Mouse (Mus musculus) limb, embryonic 12.5 days (tissue): ENCODE results near the gene Clmn. TPM values are rescaled to one million over a fixed set of nuclear protein-coding genes. Genes with fewer than 3 reads are reported as not detected.
"Not testable (repeated sequence)": the region's sequence is repeated elsewhere in the genome, so short reads cannot be mapped to it uniquely, and the experiment has no call there.

Experiments
- ATAC-seq: fragments of 200-750 bp; cut with Nextera tagmentation; 2 replicates; pipeline ENCODE4 v1.8.0; 2017; ENCODE audit warnings: low read depth, moderate TSS enrichment; ENCODE audit not compliant: insufficient number of reproducible peaks, insufficient read depth, low FRiP score, low TSS enrichment
- H3K27ac ChIP-seq: fragments of 300-500 bp; sonication (generic); 2 replicates; pipeline ENCODE4 v1.5.1; 2016; ENCODE audit warnings: mild to moderate bottlenecking, moderate library complexity
- H3K27me3 ChIP-seq: fragments of 300-500 bp; sonication (generic); 2 replicates; pipeline ENCODE4 v1.6.1; 2016; ENCODE audit warnings: mild to moderate bottlenecking, moderate library complexity
- H3K36me3 ChIP-seq: fragments of 300-500 bp; sonication (generic); 2 replicates; pipeline ENCODE4 v1.6.1; 2016; ENCODE audit warnings: mild to moderate bottlenecking, moderate library complexity
- H3K4me1 ChIP-seq: fragments of 300-500 bp; sonication (generic); replicated peaks from 2 replicates; pipeline ENCODE4 v1.6.1; 2016
- H3K4me2 ChIP-seq: fragments of 300-500 bp; sonication (generic); 2 replicates; pipeline ENCODE4 v1.6.1; 2016; ENCODE audit warnings: mild to moderate bottlenecking, moderate library complexity
- H3K4me3 ChIP-seq: fragments of 300-500 bp; sonication (generic); replicated peaks from 2 replicates; pipeline ENCODE4 v1.5.1; 2016; ENCODE audit warnings: mild to moderate bottlenecking
- H3K9ac ChIP-seq: fragments of 300-500 bp; sonication (generic); replicated peaks from 2 replicates; pipeline ENCODE4 v1.6.1; 2016; ENCODE audit warnings: mild to moderate bottlenecking, moderate library complexity
- H3K9me3 ChIP-seq: fragments of 300-500 bp; sonication (generic); 2 replicates; pipeline ENCODE4 v1.6.1; 2016; ENCODE audit warnings: mild to moderate bottlenecking, moderate library complexity
- WGBS: fragments of 180-500 bp; shearing (Covaris S2); methylation state at CpG from one replicate; pipeline ENCODE4 v1.1.7; 2016; 5-methylcytosine and 5-hydroxymethylcytosine counted together
- polyA plus RNA-seq: library from polyadenylated mRNA; unstranded; fragments of >200 nt; fragmentation: Nextera tagmentation; extraction: Ambion mirVana; gene quantifications from 2 replicates; pipeline ENCODE4 v1.2.1, GENCODE M21; 2016

Clmn gene
- polyA plus RNA-seq, 1 experiment from 2014 or later, result 5.2 TPM

GRCm38 (mm10) chr12:104738446-104738845 lies 126.4 kb downstream of the Clmn start:
- Histone ChIP-seq H3K27me3 (no peaks in the 10 kb centered on the region), H3K9ac (no peak overlapping the region), H3K27ac (no peak overlapping the region), H3K4me3 (no peak overlapping the region), H3K36me3 (peaks cover 25% of the 10 kb centered on the region), H3K4me1 (peaks cover 44% of the 10 kb centered on the region), H3K4me2 (no peak overlapping the region), H3K9me3 (no peaks in the 10 kb centered on the region)
- ATAC-seq, result no peak
- 36% methylated on average over 9 of the region's 9 CpGs for WGBS

GRCm38 (mm10) chr12:104737666-104738065 lies 127.2 kb downstream of the Clmn start:
- peaks cover 32% of the 10 kb centered on the region for H3K36me3 ChIP-seq
- H3K27me3 ChIP-seq, result no peaks in the 10 kb centered on the region
- no peak overlapping the region for H3K4me3 ChIP-seq
- H3K27ac ChIP-seq, result no peak overlapping the region
- H3K9ac ChIP-seq, result no peak overlapping the region
- H3K9me3 ChIP-seq, result no peaks in the 10 kb centered on the region
- ATAC-seq, result no peak
- H3K4me2 ChIP-seq, result no peak overlapping the region
- H3K4me1 ChIP-seq, result peaks cover 38% of the 10 kb centered on the region
- WGBS, result 88% methylated on average over 10 of the region's 10 CpGs

GRCm38 (mm10) chr12:104735993-104736395 lies 128.9 kb downstream of the Clmn start:
- 44% methylated on average over 3 of the region's 3 CpGs for WGBS
- H3K36me3 ChIP-seq, result peaks cover 48% of the 10 kb centered on the region

GRCm38 (mm10) chr12:104733165-104733564 lies 131.7 kb downstream of the Clmn start:
- Histone ChIP-seq H3K36me3 (peaks cover 74% of the 10 kb centered on the region), H3K9ac (no peak overlapping the region), H3K4me2 (no peak overlapping the region), H3K9me3 (no peaks in the 10 kb centered on the region), H3K27me3 (no peaks in the 10 kb centered on the region), H3K4me1 (peaks cover 6% of the 10 kb centered on the region), H3K27ac (no peak overlapping the region), H3K4me3 (no peak overlapping the region)
- ATAC-seq, result no peak

More at GRCm38 (mm10) chr12:104735993-104736395, 128.9 kb downstream of the Clmn start:
- no peak overlapping the region for H3K9ac ChIP-seq
- H3K4me1 ChIP-seq, result peaks cover 26% of the 10 kb centered on the region
- H3K4me2 ChIP-seq, result no peak overlapping the region
- H3K9me3 ChIP-seq, result no peaks in the 10 kb centered on the region
- H3K4me3 ChIP-seq, result no peak overlapping the region
- H3K27ac ChIP-seq, result no peak overlapping the region
- ATAC-seq, result no peak
- H3K27me3 ChIP-seq, result no peaks in the 10 kb centered on the region

- Histone ChIP-seq H3K4me3 (no peak overlapping the region), H3K36me3 (peaks cover 80% of the 10 kb centered on the region), H3K9me3 (no peaks in the 10 kb centered on the region), H3K4me2 (no peak overlapping the region), H3K27me3 (no peaks in the 10 kb centered on the region), H3K9ac (no peak overlapping the region), H3K27ac (no peak overlapping the region), H3K4me1 (no peaks in the 10 kb centered on the region; the same call in 1 of the 2 replicates)
- ATAC-seq, result no peak
- 80% methylated on average over 3 of the region's 3 CpGs for WGBS
Observed at GRCm38 (mm10) chr12:104731782-104732181, 133.1 kb downstream of the Clmn start.

- H3K27me3 ChIP-seq, H3K9me3 ChIP-seq, H3K4me1 ChIP-seq, H3K27ac ChIP-seq, ATAC-seq, H3K9ac ChIP-seq, H3K4me2 ChIP-seq, H3K4me3 ChIP-seq: not testable (repeated sequence)
- WGBS, result 75% methylated on average over 2 of the region's 2 CpGs
- H3K36me3 ChIP-seq, result peaks cover 86% of the 10 kb centered on the region
Observed at GRCm38 (mm10) chr12:104726436-104726835, 138.4 kb downstream of the Clmn start.

- no peak overlapping the region for H3K4me2 ChIP-seq
- no peak for ATAC-seq
- H3K27ac ChIP-seq, result no peak overlapping the region
- no peak overlapping the region for H3K4me3 ChIP-seq
- H3K9ac ChIP-seq, result no peak overlapping the region
- H3K4me1 ChIP-seq, result peaks cover 25% of the 10 kb centered on the region
- H3K36me3 ChIP-seq, result peaks cover 73% of the 10 kb centered on the region
- no peaks in the 10 kb centered on the region for H3K9me3 ChIP-seq
- 93% methylated on average over 10 of the region's 10 CpGs for WGBS
- no peaks in the 10 kb centered on the region for H3K27me3 ChIP-seq
Observed at GRCm38 (mm10) chr12:104722056-104722455, 142.8 kb downstream of the Clmn start.

- Histone ChIP-seq H3K4me2 (no peak overlapping the region), H3K4me1 (peaks cover 33% of the 10 kb centered on the region), H3K36me3 (peaks cover 69% of the 10 kb centered on the region), H3K9ac (no peak overlapping the region), H3K4me3 (no peak overlapping the region), H3K9me3 (no peaks in the 10 kb centered on the region), H3K27ac (no peak overlapping the region), H3K27me3 (no peaks in the 10 kb centered on the region)
- WGBS, result 62% methylated on average over 3 of the region's 3 CpGs
- no peak for ATAC-seq
Observed at GRCm38 (mm10) chr12:104721011-104721410, 143.9 kb downstream of the Clmn start.

- Histone ChIP-seq H3K9me3 (no peaks in the 10 kb centered on the region), H3K27ac (no peak overlapping the region), H3K36me3 (peaks cover 78% of the 10 kb centered on the region), H3K4me2 (no peak overlapping the region), H3K27me3 (no peaks in the 10 kb centered on the region), H3K4me3 (no peak overlapping the region), H3K9ac (no peak overlapping the region), H3K4me1 (peaks cover 38% of the 10 kb centered on the region)
- ATAC-seq, result no peak
- 77% methylated on average over 5 of the region's 5 CpGs for WGBS
Observed at GRCm38 (mm10) chr12:104718956-104719355, 145.9 kb downstream of the Clmn start.

- Histone ChIP-seq H3K27me3 (no peaks in the 10 kb centered on the region), H3K9ac (no peak overlapping the region), H3K4me2 (no peak overlapping the region), H3K27ac (0 out of 2 replicates have a peak overlapping the region, but pooled peaks have one; percentile 42), H3K36me3 (peaks cover 79% of the 10 kb centered on the region), H3K4me1 (peaks cover 38% of the 10 kb centered on the region), H3K9me3 (no peaks in the 10 kb centered on the region), H3K4me3 (no peak overlapping the region)
- 46% methylated on average over 5 of the region's 5 CpGs for WGBS
- no peak; the same call in 1 of the 2 replicates for ATAC-seq
Observed at GRCm38 (mm10) chr12:104716409-104716808, 148.5 kb downstream of the Clmn start.

- H3K9me3 ChIP-seq, result no peaks in the 10 kb centered on the region
- no peaks in the 10 kb centered on the region for H3K27me3 ChIP-seq
- H3K9ac ChIP-seq, result no peak overlapping the region
- no peak for ATAC-seq
- peaks cover 81% of the 10 kb centered on the region for H3K36me3 ChIP-seq
- 93% methylated on average over 5 of the region's 5 CpGs for WGBS
- H3K4me2 ChIP-seq, result no peak overlapping the region
- peaks cover 36% of the 10 kb centered on the region for H3K4me1 ChIP-seq
- no peak overlapping the region for H3K27ac ChIP-seq
- H3K4me3 ChIP-seq, result no peak overlapping the region
Observed at GRCm38 (mm10) chr12:104715453-104715852, 149.4 kb downstream of the Clmn start.
